Mouse (Mus musculus) heart, postnatal 4 days (tissue): Measurements from ENCODE around the gene Csgalnact2. TPM values are rescaled to one million over a fixed set of nuclear protein-coding genes. Genes with fewer than 3 reads are reported as not detected.

Source experiments
- DNase-seq: peaks from one replicate; pipeline ENCODE4 v3.0.0; 2021
- microRNA-seq, 2 experiments: library from miRNA; unstranded; fragments of <30 nt; microRNA quantifications; one replicate each; pipeline ENCODE4 v1.2.0; 2021 to 2022
- total RNA-seq, 2 experiments: library from RNA; stranded (reverse); gene quantifications; 2 replicates each; pipeline ENCODE4 v1.2.3; 2021

The Csgalnact2 gene
- total RNA-seq, 2 experiments from 2014 or later = 20.9 to 21.1 TPM

- DNase-seq = no peak
Observed at GRCm38 (mm10) chr6:118072176-118072575, 66.8 kb downstream of the Csgalnact2 start.

GRCm38 (mm10) chr6:118071416-118071815 lies 67.5 kb downstream of the Csgalnact2 start:
- no peak for DNase-seq

GRCm38 (mm10) chr6:118071013-118071350 lies 68.0 kb downstream of the Csgalnact2 start:
- DNase-seq = no peak

GRCm38 (mm10) chr6:118070321-118071012 lies 68.5 kb downstream of the Csgalnact2 start:
- no peak for DNase-seq

- DNase-seq = no peak
Observed at GRCm38 (mm10) chr6:118067720-118068119, 71.2 kb downstream of the Csgalnact2 start.

- peak; percentile 28 for DNase-seq
Observed at GRCm38 (mm10) chr6:118066199-118067081, 72.5 kb downstream of the Csgalnact2 start.

GRCm38 (mm10) chr6:118065837-118066198 lies 73.1 kb downstream of the Csgalnact2 start:
- DNase-seq = no peak

- peak; percentile 72 for DNase-seq
Observed at GRCm38 (mm10) chr6:118064968-118065530, 73.9 kb downstream of the Csgalnact2 start.

- DNase-seq = peak; percentile 1
Observed at GRCm38 (mm10) chr6:118063266-118063665, 75.7 kb downstream of the Csgalnact2 start.

GRCm38 (mm10) chr6:118061266-118061665 lies 77.7 kb downstream of the Csgalnact2 start:
- DNase-seq = no peak

Small RNA genes lying within 50 kb of the gene (microRNA-seq; reads per million reads assigned to microRNA genes)
- 0 to 0.69 reads per million in 2 experiments for gene Mir7044

Other genes starting within 250 kb of the Csgalnact2 start
- gene Hnrnpf, start 238.8 kb downstream of the Csgalnact2 start, total RNA-seq = 100 to 1,000 TPM; 468 to 481 TPM
- not detected for gene Fxyd4, start 201.4 kb downstream of the Csgalnact2 start, total RNA-seq
- gene Rasgef1a, start 127.7 kb downstream of the Csgalnact2 start, total RNA-seq = under 1 TPM; 0.62 to 0.63 TPM
- gene Ret, start 58.6 kb upstream of the Csgalnact2 start, total RNA-seq = 1 to 10 TPM; 4.2 to 5.6 TPM